8 mouse cellular contexts compared by ENCODE assay signal in the genomic region with DNA sequence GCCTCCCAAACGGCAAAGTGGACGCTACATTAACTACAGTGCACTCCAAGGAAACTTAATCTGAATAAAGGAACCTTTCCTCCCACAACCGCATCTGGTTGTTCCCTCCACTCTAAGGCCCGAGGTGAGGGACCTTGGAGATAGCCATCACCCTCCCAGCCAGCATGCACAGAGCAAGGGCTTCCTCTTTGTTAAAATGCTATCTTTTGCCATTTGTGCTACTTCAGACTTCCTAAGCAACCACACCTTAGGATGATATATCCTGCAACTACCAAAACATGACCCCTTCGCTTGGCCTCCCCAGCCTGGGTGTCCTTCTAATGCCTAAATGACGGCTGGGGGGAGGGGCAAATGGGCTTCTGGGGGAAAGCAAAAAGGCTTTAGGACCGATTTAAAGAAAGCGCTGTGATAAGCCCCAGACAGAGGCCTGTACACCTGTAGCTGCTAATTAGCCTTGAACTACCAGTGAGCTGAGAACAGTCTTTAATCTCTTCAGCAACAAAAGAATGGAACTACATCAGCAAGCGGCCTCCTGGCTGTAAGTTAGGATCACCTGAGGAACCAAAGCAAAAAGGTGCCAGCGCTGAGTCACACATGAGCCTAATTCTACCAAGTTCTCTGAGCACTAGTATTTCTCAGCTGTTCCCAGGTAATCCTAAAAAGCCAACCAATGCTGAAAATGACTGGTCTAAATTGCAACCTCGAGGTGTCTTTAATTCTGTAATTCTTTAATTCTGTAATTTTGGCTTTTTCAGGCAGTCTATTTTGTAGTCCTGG. TPM values are rescaled to one million over a fixed set of nuclear protein-coding genes. Genes with fewer than 3 reads are reported as not detected.
DNase-seq lines count a peak whose midpoint lies in the region; ATAC-seq and TF ChIP-seq lines count a peak whose summit lies in the region.

No protein-coding gene starts in this region.

- H3K4me2 ChIP-seq in lung, embryonic 14.5 days = peak overlapping the region; percentile 35
- no peak overlapping the region for H3K4me2 ChIP-seq in midbrain, embryonic 15.5 days
- H3K4me2 ChIP-seq in midbrain, postnatal 0 days (ENCODE audit: low read depth, low read length, poor library complexity, severe bottlenecking) = no peak overlapping the region

- WGBS in heart, embryonic 10.5 days = 47% methylated on average over 11 of the region's 11 CpGs
- WGBS in lung, embryonic 14.5 days = 58% methylated on average over 11 of the region's 11 CpGs
- WGBS in bone marrow, adult 2 months = 33% methylated on average over 11 of the region's 11 CpGs
- 63% methylated on average over 11 of the region's 11 CpGs for WGBS in midbrain, embryonic 15.5 days
- 71% methylated on average over 11 of the region's 11 CpGs for WGBS in midbrain, postnatal 0 days

- peaks cover 63% of the 10 kb centered on the region for H3K4me1 ChIP-seq in heart, embryonic 10.5 days
- peaks cover 22% of the 10 kb centered on the region for H3K4me1 ChIP-seq in lung, embryonic 14.5 days (ENCODE audit: insufficient read depth)
- peaks cover 20% of the 10 kb centered on the region for H3K4me1 ChIP-seq in bone marrow, adult 2 months (ENCODE audit: control insufficient read depth, insufficient read depth, low read length)
- peaks cover 27% of the 10 kb centered on the region for H3K4me1 ChIP-seq in midbrain, embryonic 15.5 days
- H3K4me1 ChIP-seq in midbrain, postnatal 0 days (ENCODE audit: insufficient read depth, low read length) = peaks cover 6% of the 10 kb centered on the region; the same call in 1 of the 2 replicates

- DNase-seq in heart, embryonic 10.5 days (ENCODE audit: low spot score) = no peak
- no peak for DNase-seq in heart, postnatal 4 days
- no peak for DNase-seq in lung, embryonic 14.5 days
- DNase-seq in lung, postnatal 25 days (ENCODE audit: low spot score) = no peak
- peak; percentile 65 for DNase-seq in liver
- no peak for DNase-seq in midbrain, postnatal 0 days (ENCODE audit: low spot score)

- H3K36me3 ChIP-seq in heart, embryonic 10.5 days = peaks cover 13% of the 10 kb centered on the region
- H3K36me3 ChIP-seq in lung, embryonic 14.5 days (ENCODE audit: insufficient read depth) = peaks cover 40% of the 10 kb centered on the region
- H3K36me3 ChIP-seq in midbrain, embryonic 15.5 days (replicated peaks) = no peaks in the 10 kb centered on the region
- peaks cover 2% of the 10 kb centered on the region; the same call in 1 of the 2 replicates for H3K36me3 ChIP-seq in midbrain, postnatal 0 days (ENCODE audit: insufficient read depth, low read length)

- no peaks in the 10 kb centered on the region for H3K9me3 ChIP-seq in heart, embryonic 10.5 days
- H3K9me3 ChIP-seq in lung, embryonic 14.5 days (ENCODE audit: low read depth, low read length) = no peaks in the 10 kb centered on the region
- H3K9me3 ChIP-seq in midbrain, embryonic 15.5 days = no peaks in the 10 kb centered on the region
- no peaks in the 10 kb centered on the region for H3K9me3 ChIP-seq in midbrain, postnatal 0 days (ENCODE audit: low read length)

- no peak overlapping the region for H3K4me3 ChIP-seq in heart, embryonic 10.5 days
- H3K4me3 ChIP-seq in lung, embryonic 14.5 days (ENCODE audit: low read depth, low read length) = no peak overlapping the region
- H3K4me3 ChIP-seq in bone marrow, adult 2 months (replicated peaks; ENCODE audit: control insufficient read depth, low read depth, low read length) = peak overlapping the region; percentile 46
- H3K4me3 ChIP-seq in midbrain, embryonic 15.5 days = no peak overlapping the region
- no peak overlapping the region for H3K4me3 ChIP-seq in midbrain, postnatal 0 days (ENCODE audit: low read depth, low read length)

- no peak overlapping the region; the same call in 1 of the 2 replicates for H3K9ac ChIP-seq in lung, embryonic 14.5 days
- no peak overlapping the region for H3K9ac ChIP-seq in midbrain, embryonic 15.5 days
- H3K9ac ChIP-seq in midbrain, postnatal 0 days (replicated peaks; ENCODE audit: low read length, poor library complexity, severe bottlenecking) = no peak overlapping the region

- H3K27ac ChIP-seq in heart, embryonic 10.5 days = 0 out of 2 replicates have a peak overlapping the region, but pooled peaks have one; percentile 22
- H3K27ac ChIP-seq in lung, embryonic 14.5 days (ENCODE audit: low read depth) = no peak overlapping the region
- peak overlapping the region; percentile 69 for H3K27ac ChIP-seq in bone marrow, adult 2 months (ENCODE audit: control insufficient read depth, insufficient read depth, low read depth, low read length, poor library complexity)
- H3K27ac ChIP-seq in midbrain, embryonic 15.5 days = no peak overlapping the region
- no peak overlapping the region for H3K27ac ChIP-seq in midbrain, postnatal 0 days (ENCODE audit: low read depth, low read length)

- no peak for TF ChIP-seq CTCF in lung, embryonic 14.5 days (IDR thresholded peaks at IDR 0.05; ENCODE audit: low read depth)
- TF ChIP-seq CTCF in bone marrow, adult 2 months (IDR thresholded peaks at IDR 0.05; ENCODE audit: control insufficient read depth, insufficient read depth, low read length) = no peak
- TF ChIP-seq CTCF in midbrain, postnatal 0 days (IDR thresholded peaks at IDR 0.05) = no peak

- no peak for TF ChIP-seq POLR2A in bone marrow, adult 2 months (IDR thresholded peaks at IDR 0.05; ENCODE audit: borderline replicate concordance, control insufficient read depth, low read depth, low read length)

- ATAC-seq in lung, embryonic 14.5 days (ENCODE audit: insufficient read depth) = no peak
- no peak for ATAC-seq in midbrain, embryonic 15.5 days (replicated peaks)
- ATAC-seq in midbrain, postnatal 0 days (ENCODE audit: low FRiP score) = no peak

- H3K27me3 ChIP-seq in heart, embryonic 10.5 days (ENCODE audit: insufficient read depth, poor library complexity, severe bottlenecking) = peaks cover 7% of the 10 kb centered on the region; the same call in 1 of the 2 replicates
- H3K27me3 ChIP-seq in lung, embryonic 14.5 days (ENCODE audit: insufficient read depth, low read length) = no peaks in the 10 kb centered on the region
- peaks cover 10% of the 10 kb centered on the region; the same call in 1 of the 2 replicates for H3K27me3 ChIP-seq in midbrain, embryonic 15.5 days (replicated peaks)
- H3K27me3 ChIP-seq in midbrain, postnatal 0 days (ENCODE audit: insufficient read depth, low read length) = no peaks in the 10 kb centered on the region

RNA-seq across cellular contexts. Expression of gene Foxo3, which starts 4.9 kb away (rescaled TPM):
- polyA plus RNA-seq in heart, embryonic 10.5 days (2016; fragmentation: Nextera tagmentation; extraction: Ambion mirVana) = 3.4 and 4.3 TPM in 2 replicates
- total RNA-seq in heart, postnatal 4 days (2021) = 10 to 100 TPM; 29.4 to 33.1 TPM
- polyA plus RNA-seq in lung, embryonic 14.5 days (2014; fragmentation: Nextera tagmentation; extraction: Ambion mirVana) = 9.0 and 9.4 TPM in 2 replicates
- polyA plus RNA-seq in bone marrow, adult 2 months (2011; ENCODE audit: insufficient read depth, insufficient read length, low replicate concordance, missing spikeins) = 34.9 and 51.5 TPM in 2 replicates
- polyA plus RNA-seq in midbrain, embryonic 15.5 days (2015; fragmentation: Nextera tagmentation; extraction: Ambion mirVana) = 4.4 TPM in 2 replicates
- 37.7 and 42.9 TPM in 2 replicates for total RNA-seq in midbrain, postnatal 0 days (2014; rRNA removed)
- 6.5 and 6.6 TPM in 2 replicates for polyA plus RNA-seq in midbrain, postnatal 0 days (2015; fragmentation: Nextera tagmentation; extraction: Ambion mirVana)

Comparison
In these comparisons a context has a peak if more than half of its experiments do, and no peak if none do; other contexts are left out.
1. H3K27ac ChIP-seq: peak in heart, embryonic 10.5 days (single experiment) and bone marrow, adult 2 months (single experiment); none in lung, embryonic 14.5 days (single experiment), midbrain, embryonic 15.5 days (single experiment) and midbrain, postnatal 0 days (single experiment).